Mouse (Mus musculus): ENCODE data around the gene Lrrtm4.

GRCm38 (mm10) chr6:80303568-80303967 is 284.9 kb downstream of the Lrrtm4 start:
- no peak for TF ChIP-seq CTCF (IDR thresholded peaks at IDR 0.05; ENCODE audit: low read depth, low read length)
- TF ChIP-seq POLR2A (IDR thresholded peaks at IDR 0.05; ENCODE audit: borderline replicate concordance, low read depth, low read length), result no peak

Measured in bone marrow macrophage, adult 2 months (primary cell).